Mouse (Mus musculus) midbrain, embryonic 16.5 days (tissue): Measurements from ENCODE around the gene Tpte. TPM values are rescaled to one million over a fixed set of nuclear protein-coding genes. Genes with fewer than 3 reads are reported as not detected.

Experiments used
- ATAC-seq: fragments of 200-750 bp; cut with Nextera tagmentation; 2 replicates; pipeline ENCODE4 v1.8.0; 2017; ENCODE audit warnings: moderate TSS enrichment
- H3K27ac ChIP-seq: fragments of 300-500 bp; sonication (generic); 2 replicates; pipeline ENCODE4 v1.5.1; 2014; ENCODE audit warnings: mild to moderate bottlenecking, low read length, mixed read lengths
- H3K27me3 ChIP-seq: fragments of 300-500 bp; sonication (generic); 2 replicates; pipeline ENCODE4 v1.6.1; 2014; ENCODE audit warnings: low read depth, low read length, mixed read lengths; ENCODE audit not compliant: control insufficient read depth, insufficient read depth
- H3K36me3 ChIP-seq: fragments of 300-500 bp; sonication (generic); 2 replicates; pipeline ENCODE4 v1.6.1; 2014; ENCODE audit warnings: mild to moderate bottlenecking, low read length, moderate library complexity, mixed read lengths; ENCODE audit not compliant: control insufficient read depth, insufficient read depth
- H3K4me1 ChIP-seq: fragments of 300-500 bp; sonication (generic); 2 replicates; pipeline ENCODE4 v1.6.1; 2014; ENCODE audit warnings: mild to moderate bottlenecking, low read length, mixed read lengths; ENCODE audit not compliant: control insufficient read depth, insufficient read depth
- H3K4me2 ChIP-seq: fragments of 300-500 bp; sonication (generic); 2 replicates; pipeline ENCODE4 v1.6.1; 2014; ENCODE audit warnings: mild to moderate bottlenecking, low read length, mixed read lengths
- H3K4me3 ChIP-seq: fragments of 300-500 bp; sonication (generic); 2 replicates; pipeline ENCODE4 v1.5.1; 2014; ENCODE audit warnings: low read depth, mild to moderate bottlenecking, low read length, moderate library complexity, mixed read lengths
- H3K9ac ChIP-seq: fragments of 300-500 bp; sonication (generic); 2 replicates; pipeline ENCODE4 v1.6.1; 2014; ENCODE audit warnings: low read depth, low read length, mixed read lengths
- H3K9me3 ChIP-seq: fragments of 300-500 bp; sonication (generic); replicated peaks from 2 replicates; pipeline ENCODE4 v1.6.1; 2014; ENCODE audit warnings: mild to moderate bottlenecking, low read length, mixed read lengths; ENCODE audit not compliant: control insufficient read depth, poor library complexity, severe bottlenecking
- WGBS: fragments of 180-500 bp; shearing (Covaris S2); extraction: QIAGEN DNeasy Blood & Tissue Kit; methylation state at CpG from one replicate; pipeline ENCODE4 v1.1.7; 2014; 5-methylcytosine and 5-hydroxymethylcytosine counted together
- polyA plus RNA-seq: library from polyadenylated mRNA; unstranded; fragments of >200 nt; fragmentation: Nextera tagmentation; extraction: Ambion mirVana; gene quantifications from 2 replicates; pipeline ENCODE4 v1.2.1, GENCODE M21; 2015

Tpte gene
- polyA plus RNA-seq, 1 experiment from 2014 or later: not detected

DNA sequence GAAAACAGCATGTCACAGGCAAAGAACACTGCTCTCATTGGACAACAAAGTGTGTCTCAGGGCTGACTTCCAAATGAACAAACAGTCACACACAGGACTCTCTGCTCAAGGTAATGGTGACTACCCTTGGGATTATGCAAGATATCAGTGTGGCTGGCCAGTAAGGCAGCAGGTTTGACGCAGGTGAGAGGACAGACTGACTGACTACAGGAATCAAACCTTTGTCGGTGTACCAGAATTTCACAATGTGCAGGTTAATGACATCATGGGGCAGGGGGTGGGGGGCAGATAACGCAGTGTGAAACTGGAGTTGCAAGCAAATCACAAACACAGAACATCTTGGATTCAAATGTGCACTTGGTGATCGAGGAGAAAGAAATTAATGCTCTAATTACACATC lies 117.4 kb downstream of the Tpte start:
- Histone ChIP-seq H3K4me2 (no peak overlapping the region), H3K9me3 (no peaks in the 10 kb centered on the region), H3K27ac (no peak overlapping the region), H3K36me3 (no peaks in the 10 kb centered on the region), H3K9ac (no peak overlapping the region), H3K4me1 (peaks cover 8% of the 10 kb centered on the region), H3K27me3 (no peaks in the 10 kb centered on the region), H3K4me3 (no peak overlapping the region)
- ATAC-seq: no peak
- 87% methylated on average over 4 of the region's 4 CpGs for WGBS

DNA sequence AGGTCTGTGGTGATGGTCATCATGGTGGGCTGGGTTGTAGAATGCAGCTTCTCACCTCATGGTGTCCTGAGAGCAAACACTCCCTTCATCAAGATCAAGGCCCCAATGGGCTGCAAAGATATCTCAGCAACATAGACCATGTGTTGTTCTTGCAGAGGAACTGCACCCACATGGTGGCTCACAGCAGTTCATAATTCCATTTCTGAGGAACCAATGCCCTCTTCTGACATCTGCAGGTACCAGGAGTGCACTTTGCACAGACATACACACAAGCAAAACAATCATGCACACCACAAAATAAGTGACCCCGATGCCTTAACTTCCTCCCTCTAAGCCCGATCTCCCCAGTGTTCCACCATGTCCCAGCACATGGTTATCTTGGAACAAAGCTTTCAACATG lies 120.0 kb downstream of the Tpte start:
- no peak for ATAC-seq
- no peaks in the 10 kb centered on the region for H3K27me3 ChIP-seq
- no peak overlapping the region for H3K4me2 ChIP-seq
- no peak overlapping the region for H3K27ac ChIP-seq
- H3K36me3 ChIP-seq: no peaks in the 10 kb centered on the region
- 87% methylated on average over 2 of the region's 2 CpGs for WGBS
- peaks cover 2% of the 10 kb centered on the region; the same call in 1 of the 2 replicates for H3K4me1 ChIP-seq
- H3K9me3 ChIP-seq: no peaks in the 10 kb centered on the region
- H3K4me3 ChIP-seq: no peak overlapping the region
- H3K9ac ChIP-seq: no peak overlapping the region

DNA sequence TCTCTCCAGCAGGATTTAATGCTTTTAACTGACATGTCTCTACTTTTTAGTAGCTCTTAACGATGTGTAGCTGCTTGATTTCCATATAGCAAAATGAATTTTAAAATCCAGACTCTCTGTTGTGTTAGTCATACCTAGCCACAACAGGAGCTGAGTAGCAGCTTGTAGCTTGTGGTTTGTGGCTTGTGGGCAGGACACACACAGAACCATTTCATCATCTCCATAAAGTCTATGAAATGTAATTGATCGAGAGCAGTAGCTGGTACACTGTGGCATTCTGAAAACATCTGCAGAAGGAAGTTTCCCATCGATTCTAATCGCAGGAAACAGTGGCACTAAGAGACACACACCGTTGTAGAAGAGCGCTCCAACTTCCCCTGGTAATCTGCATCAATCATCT lies 122.5 kb downstream of the Tpte start:
- Histone ChIP-seq H3K9ac (no peak overlapping the region), H3K9me3 (no peaks in the 10 kb centered on the region), H3K4me3 (no peak overlapping the region), H3K36me3 (no peaks in the 10 kb centered on the region), H3K27me3 (no peaks in the 10 kb centered on the region), H3K4me1 (peaks cover 3% of the 10 kb centered on the region), H3K27ac (no peak overlapping the region), H3K4me2 (no peak overlapping the region)
- no peak for ATAC-seq
- WGBS: 74% methylated on average over 6 of the region's 6 CpGs

DNA sequence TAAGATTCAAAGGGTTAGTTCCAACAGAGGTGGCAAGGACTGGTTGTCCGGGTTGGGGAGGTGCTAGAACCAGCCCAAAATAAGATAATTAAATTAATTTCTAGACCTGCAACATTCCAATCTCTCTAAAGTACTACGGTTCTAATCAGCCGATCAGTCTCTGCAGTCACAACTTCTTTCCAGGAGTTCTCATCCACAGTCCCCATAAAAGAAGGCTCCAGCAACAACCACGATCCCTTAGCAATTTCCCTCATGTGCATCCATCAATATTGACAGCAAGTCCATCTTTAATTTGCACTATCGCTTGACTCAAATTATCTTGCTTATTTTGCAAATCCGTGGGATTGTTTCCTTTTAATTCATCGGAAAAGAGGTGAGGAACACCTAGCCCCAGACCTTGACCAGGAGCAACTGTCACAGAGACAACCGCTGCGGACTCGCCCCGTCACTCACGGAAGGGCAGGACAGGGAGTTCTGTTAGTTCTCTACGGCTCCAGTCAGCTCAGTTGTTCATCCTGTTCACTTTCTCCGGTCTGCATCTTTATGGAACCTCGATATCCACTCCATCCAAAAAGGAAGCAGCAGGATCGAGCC lies 127.5 kb downstream of the Tpte start:
- WGBS: 17% methylated on average over 16 of the region's 16 CpGs
- Histone ChIP-seq H3K9me3 (no peaks in the 10 kb centered on the region), H3K27me3 (no peaks in the 10 kb centered on the region), H3K4me1 (peaks cover 21% of the 10 kb centered on the region), H3K4me3 (peak overlapping the region; percentile 80), H3K27ac (peak overlapping the region; percentile 66), H3K36me3 (no peaks in the 10 kb centered on the region; the same call in 1 of the 2 replicates), H3K4me2 (peak overlapping the region; percentile 76), H3K9ac (peak overlapping the region; percentile 81)
- ATAC-seq: peak; percentile 46

DNA sequence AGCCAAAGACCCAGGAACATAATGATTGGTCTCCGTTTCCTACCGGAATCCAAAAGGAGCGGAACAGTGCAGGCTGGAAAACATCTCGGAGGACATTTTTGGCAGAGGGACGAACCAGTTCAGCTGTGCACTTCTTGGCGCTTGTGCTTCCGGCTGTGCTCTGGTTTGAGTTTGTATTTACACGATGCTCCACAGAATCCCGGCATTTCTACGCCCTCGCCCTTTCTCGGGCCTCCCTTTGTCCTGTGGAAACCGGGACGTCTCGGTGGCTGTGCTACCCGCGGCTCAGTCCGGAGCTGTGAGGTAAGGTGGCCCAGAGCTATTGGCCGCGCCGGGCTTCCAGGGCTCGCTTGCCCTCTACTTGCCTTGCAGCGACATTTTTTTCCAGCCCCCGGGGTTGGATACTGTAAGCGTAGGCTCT lies 128.1 kb downstream of the Tpte start, which contains the start of gene Mrps31:
TSS of gene Mrps31 (plus strand) at position 80 of the 421 bp plus-strand sequence.
- under 1% methylated on average over 25 of the region's 25 CpGs for WGBS
- Histone ChIP-seq H3K27me3 (no peaks in the 10 kb centered on the region), H3K4me2 (peak within 1 kb of the TSS; percentile 80), H3K9ac (peak within 1 kb of the TSS; percentile 81), H3K4me3 (peak within 1 kb of the TSS; percentile 80), H3K27ac (peak within 1 kb of the TSS; percentile 83), H3K4me1 (peaks cover 21% of the 10 kb centered on the region), H3K36me3 (peaks cover under 1% of the 10 kb centered on the region; the same call in 1 of the 2 replicates), H3K9me3 (no peaks in the 10 kb centered on the region)
- peak; percentile 95 for ATAC-seq

DNA sequence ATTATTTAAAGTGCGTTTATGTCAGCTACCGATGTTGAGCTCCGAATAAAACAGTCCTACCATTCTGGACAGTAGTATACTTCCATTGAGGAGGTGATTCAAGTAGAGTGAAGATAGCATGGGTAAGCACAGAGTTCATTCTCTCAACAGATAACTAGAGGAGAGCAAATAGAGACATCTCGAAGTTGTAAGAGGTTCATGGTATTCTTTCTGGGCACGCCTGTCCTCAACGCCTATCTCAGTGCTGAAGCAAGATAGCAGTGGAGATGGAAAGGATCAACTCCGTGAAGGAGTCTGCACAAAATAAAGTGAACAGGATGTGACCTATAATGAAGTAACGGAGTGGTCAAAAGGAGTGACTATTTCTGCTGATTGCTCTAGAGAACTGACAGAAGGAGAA lies 128.7 kb downstream of the Tpte start:
- peak overlapping the region; percentile 81 for H3K9ac ChIP-seq
- peak overlapping the region; percentile 80 for H3K4me2 ChIP-seq
- ATAC-seq: no peak
- no peaks in the 10 kb centered on the region for H3K9me3 ChIP-seq
- peaks cover 21% of the 10 kb centered on the region for H3K4me1 ChIP-seq
- H3K4me3 ChIP-seq: peak overlapping the region; percentile 80
- WGBS: 27% methylated on average over 8 of the region's 8 CpGs
- no peaks in the 10 kb centered on the region for H3K27me3 ChIP-seq
- H3K36me3 ChIP-seq: peaks cover 2% of the 10 kb centered on the region; the same call in 1 of the 2 replicates
- peak overlapping the region; percentile 9; the same call in 1 of the 2 replicates for H3K27ac ChIP-seq

Other genes starting within 250 kb of the Tpte start
- gene Atp7b, start 223.1 kb upstream of the Tpte start, polyA plus RNA-seq: 1.5 and 1.6 TPM in 2 replicates
- gene Alg11, start 222.7 kb upstream of the Tpte start, polyA plus RNA-seq: 44.5 and 49.6 TPM in 2 replicates
- gene Nek5, start 158.4 kb upstream of the Tpte start, polyA plus RNA-seq: 1.0 and 1.3 TPM in 2 replicates
- gene Nek3, start 117.0 kb upstream of the Tpte start, polyA plus RNA-seq: 6.1 and 9.1 TPM in 2 replicates
- gene Ckap2, start 97.6 kb upstream of the Tpte start, polyA plus RNA-seq: 6.6 and 8.4 TPM in 2 replicates
- 41.6 and 44.2 TPM in 2 replicates for gene Vps36, start 90.6 kb upstream of the Tpte start, polyA plus RNA-seq
- 7.1 and 7.3 TPM in 2 replicates for gene Thsd1, start 56.1 kb upstream of the Tpte start, polyA plus RNA-seq
- 7.1 and 7.2 TPM in 2 replicates for gene Slc25a15, start 115.2 kb downstream of the Tpte start, polyA plus RNA-seq
- 34.3 and 39.4 TPM in 2 replicates for gene Mrps31, start 127.9 kb downstream of the Tpte start, polyA plus RNA-seq